Mouse (Mus musculus) neutrophil, adult 83 days (primary cell): ENCODE data around the gene Rnf217. TPM values are rescaled to one million over a fixed set of nuclear protein-coding genes. Genes with fewer than 3 reads are reported as not detected.

ENCODE experiments used
- total RNA-seq, 2 experiments: library from RNA; stranded (reverse); gene quantifications; one replicate each; pipeline ENCODE4 v1.2.4; 2023

The Rnf217 gene
- total RNA-seq, result 1 to 10 TPM; 1.2 to 2.5 TPM

GRCm38 (mm10) chr10:31609066-31609961 lies at the start of gene Rnf217:
Rnf217 (minus strand) TSS chr10:31609184.

DNA sequence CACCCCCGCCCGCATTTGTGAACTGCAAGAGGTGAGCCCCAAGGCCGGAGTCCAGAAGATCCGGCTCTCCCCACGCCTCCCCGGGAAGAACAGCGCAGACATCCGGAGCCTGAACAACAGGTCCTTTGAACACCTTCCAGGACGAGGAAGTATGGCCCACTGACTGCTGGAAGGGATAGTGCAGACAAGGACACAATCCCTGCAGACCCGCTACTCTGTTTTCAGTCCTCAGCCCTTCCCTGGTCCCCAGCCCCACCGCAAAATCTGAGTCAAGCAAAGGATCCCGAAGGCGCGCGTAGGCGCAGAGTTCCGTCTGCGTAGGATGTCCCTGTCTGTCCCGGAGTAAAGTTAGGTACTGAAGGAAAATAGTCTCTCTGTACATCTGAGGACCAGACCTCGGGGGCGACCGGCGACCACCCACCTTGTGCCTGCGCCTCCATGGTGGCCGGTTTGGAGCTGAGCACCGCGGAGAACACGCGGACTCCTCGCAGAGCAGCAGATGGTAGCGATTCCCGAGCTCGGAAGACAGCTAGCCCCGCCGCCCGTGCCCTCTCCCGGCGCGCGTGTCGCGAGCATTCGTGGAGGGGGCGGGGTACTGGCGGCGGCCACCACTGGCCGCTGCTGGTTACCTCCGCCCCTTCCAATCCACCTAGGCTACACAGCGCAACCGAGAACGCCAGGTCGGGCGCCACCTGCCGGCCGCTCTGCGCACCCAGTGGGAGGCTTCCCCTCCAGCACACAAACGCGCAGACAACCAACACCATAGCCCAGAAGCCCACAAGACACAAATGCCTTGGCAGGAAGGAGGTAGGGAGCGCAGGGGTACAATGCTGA lies 163.5 kb downstream of the Rnf217 start, which contains the start of gene Tpd52l1:
TSS of gene Tpd52l1 (minus strand) at position 668 of the 834 bp plus-strand sequence.

Other genes with a start within 250 kb of the Rnf217 start
- gene Tpd52l1, start 163.2 kb downstream of the Rnf217 start, total RNA-seq, result not detected